Mouse (Mus musculus): ENCODE data around the gene Acmsd. TPM values are rescaled to one million over a fixed set of nuclear protein-coding genes. Genes with fewer than 3 reads are reported as not detected.

Acmsd gene
- polyA plus RNA-seq (2012; rRNA removed) (2.7 and 4.5 TPM in 2 replicates), polyA plus RNA-seq (2014; fragmentation: Nextera tagmentation; extraction: Ambion mirVana) (7.1 and 7.9 TPM in 2 replicates)

- DNase-seq (ENCODE audit: low read depth in 3 of 3, low spot score in 3 of 3) (no peak), ATAC-seq (ENCODE audit: insufficient read depth) (no peak)
- Histone ChIP-seq H3K9ac (replicated peaks) (no peak within 1 kb of the TSS), H3K27ac (no peak within 1 kb of the TSS), H3K4me1 (replicated peaks; ENCODE audit: control insufficient read depth in 2 of 2, insufficient read depth in 2 of 2, low read length in 1 of 2) (no peaks in the 10 kb centered on the region), H3K27me3 (ENCODE audit: control insufficient read depth, insufficient read depth, low read length) (no peaks in the 10 kb centered on the region), H3K9me3 (ENCODE audit: control insufficient read depth, low read length) (no peaks in the 10 kb centered on the region), H3K36me3 (replicated peaks; ENCODE audit: control insufficient read depth, insufficient read depth, low read depth) (no peaks in the 10 kb centered on the region), H3K4me3 (ENCODE audit: insufficient read depth in 1 of 2, low read depth in 2 of 2, low read length in 2 of 2) (no peak within 1 kb of the TSS), H3K4me2 (ENCODE audit: low read depth) (no peak within 1 kb of the TSS)
- TF ChIP-seq EP300 (IDR thresholded peaks at IDR 0.05; ENCODE audit: low read depth) (no peak), CTCF (IDR thresholded peaks at IDR 0.05; ENCODE audit: low read depth) (no peak)
- 61% methylated on average over 4 of the region's 4 CpGs for WGBS (ENCODE audit: insufficient replicate concordance)
These were observed at the start of gene Acmsd for GRCm38 (mm10) chr1:127729096-127729495. TSS of gene Acmsd (plus strand) at chr1:127729413.

- Histone ChIP-seq H3K9ac (replicated peaks) (no peak within 1 kb of the TSS), H3K4me3 (ENCODE audit: insufficient read depth in 1 of 2, low read depth in 2 of 2, low read length in 2 of 2) (no peak within 1 kb of the TSS), H3K4me1 (replicated peaks; ENCODE audit: control insufficient read depth in 2 of 2, insufficient read depth in 2 of 2, low read length in 1 of 2) (no peaks in the 10 kb centered on the region), H3K27ac (no peak within 1 kb of the TSS), H3K9me3 (ENCODE audit: control insufficient read depth, low read length) (no peaks in the 10 kb centered on the region), H3K36me3 (replicated peaks; ENCODE audit: control insufficient read depth, insufficient read depth, low read depth) (no peaks in the 10 kb centered on the region), H3K27me3 (ENCODE audit: control insufficient read depth, insufficient read depth, low read length) (peaks cover 51% of the 10 kb centered on the region), H3K4me2 (ENCODE audit: low read depth) (no peak within 1 kb of the TSS)
- TF ChIP-seq CTCF (IDR thresholded peaks at IDR 0.05; ENCODE audit: low read depth) (peak; percentile 82), EP300 (IDR thresholded peaks at IDR 0.05; ENCODE audit: low read depth) (no peak)
- 25% methylated on average over 18 of the region's 18 CpGs for WGBS (ENCODE audit: insufficient replicate concordance)
- DNase-seq (ENCODE audit: low read depth in 3 of 3, low spot score in 3 of 3): peak in 1 of 3 experiments; percentile 10
- ATAC-seq (ENCODE audit: insufficient read depth): no peak
These were observed 49.6 kb upstream of the Acmsd start, which contains the start of gene Tmem163 for GRCm38 (mm10) chr1:127679498-127680133. TSS of gene Tmem163 (minus strand) at chr1:127679548.

GRCm38 (mm10) chr1:127696533-127696932, 32.7 kb upstream of the Acmsd start:
- Histone ChIP-seq H3K4me2 (ENCODE audit: low read depth) (no peak overlapping the region), H3K27ac (no peak overlapping the region), H3K4me3 (ENCODE audit: insufficient read depth in 1 of 2, low read depth in 2 of 2, low read length in 2 of 2) (no peak overlapping the region), H3K27me3 (ENCODE audit: control insufficient read depth, insufficient read depth, low read length) (no peaks in the 10 kb centered on the region), H3K36me3 (replicated peaks; ENCODE audit: control insufficient read depth, insufficient read depth, low read depth) (no peaks in the 10 kb centered on the region), H3K9ac (replicated peaks) (no peak overlapping the region), H3K9me3 (ENCODE audit: control insufficient read depth, low read length) (no peaks in the 10 kb centered on the region), H3K4me1 (replicated peaks; ENCODE audit: control insufficient read depth in 2 of 2, insufficient read depth in 2 of 2, low read length in 1 of 2) (no peaks in the 10 kb centered on the region)
- WGBS (ENCODE audit: insufficient replicate concordance): 22% methylated on average over 2 of the region's 2 CpGs
- TF ChIP-seq CTCF (IDR thresholded peaks at IDR 0.05; ENCODE audit: low read depth): peak; percentile 58
- no peak for TF ChIP-seq EP300 (IDR thresholded peaks at IDR 0.05; ENCODE audit: low read depth)
- DNase-seq (ENCODE audit: low read depth in 3 of 3, low spot score in 3 of 3) (peak in 2 of 3 experiments; percentile 13 to 28), ATAC-seq (ENCODE audit: insufficient read depth) (no peak)

GRCm38 (mm10) chr1:127702187-127702586, 27.0 kb upstream of the Acmsd start:
- Histone ChIP-seq H3K27me3 (ENCODE audit: control insufficient read depth, insufficient read depth, low read length) (no peaks in the 10 kb centered on the region), H3K4me1 (replicated peaks; ENCODE audit: control insufficient read depth in 2 of 2, insufficient read depth in 2 of 2, low read length in 1 of 2) (no peaks in the 10 kb centered on the region), H3K9ac (replicated peaks) (no peak overlapping the region), H3K4me3 (ENCODE audit: insufficient read depth in 1 of 2, low read depth in 2 of 2, low read length in 2 of 2) (no peak overlapping the region), H3K9me3 (ENCODE audit: control insufficient read depth, low read length) (no peaks in the 10 kb centered on the region), H3K36me3 (replicated peaks; ENCODE audit: control insufficient read depth, insufficient read depth, low read depth) (no peaks in the 10 kb centered on the region), H3K4me2 (ENCODE audit: low read depth) (no peak overlapping the region), H3K27ac (no peak overlapping the region)
- ATAC-seq (ENCODE audit: insufficient read depth) (no peak), DNase-seq (ENCODE audit: low read depth in 3 of 3, low spot score in 3 of 3) (peak in 1 of 3 experiments; percentile 5)
- TF ChIP-seq EP300 (IDR thresholded peaks at IDR 0.05; ENCODE audit: low read depth) (no peak), CTCF (IDR thresholded peaks at IDR 0.05; ENCODE audit: low read depth) (peak; percentile 63)
- WGBS (ENCODE audit: insufficient replicate concordance): 67% methylated on average over 1 of the region's 1 CpGs

- no peak for TF ChIP-seq EP300 (IDR thresholded peaks at IDR 0.05; ENCODE audit: low read depth)
- no peak for TF ChIP-seq CTCF (IDR thresholded peaks at IDR 0.05; ENCODE audit: low read depth)
- Histone ChIP-seq H3K27me3 (ENCODE audit: control insufficient read depth, insufficient read depth, low read length) (no peaks in the 10 kb centered on the region), H3K4me3 (ENCODE audit: insufficient read depth in 1 of 2, low read depth in 2 of 2, low read length in 2 of 2) (no peak overlapping the region), H3K27ac (no peak overlapping the region), H3K4me1 (replicated peaks; ENCODE audit: control insufficient read depth in 2 of 2, insufficient read depth in 2 of 2, low read length in 1 of 2) (no peaks in the 10 kb centered on the region), H3K36me3 (replicated peaks; ENCODE audit: control insufficient read depth, insufficient read depth, low read depth) (no peaks in the 10 kb centered on the region), H3K9ac (replicated peaks) (no peak overlapping the region), H3K4me2 (ENCODE audit: low read depth) (no peak overlapping the region), H3K9me3 (ENCODE audit: control insufficient read depth, low read length) (no peaks in the 10 kb centered on the region)
- WGBS (ENCODE audit: insufficient replicate concordance): 59% methylated on average over 5 of the region's 5 CpGs
- DNase-seq (ENCODE audit: low read depth in 3 of 3, low spot score in 3 of 3) (no peak), ATAC-seq (ENCODE audit: insufficient read depth) (no peak)
These were observed 22.9 kb upstream of the Acmsd start for GRCm38 (mm10) chr1:127706269-127706668.
